Mouse (Mus musculus) brain, adult 10 weeks (tissue): Measurements from ENCODE around the gene Styxl1. TPM values are rescaled to one million over a fixed set of nuclear protein-coding genes. Genes with fewer than 3 reads are reported as not detected.

Experiments
- polyA plus RNA-seq: library from polyadenylated mRNA; stranded (reverse); fragments of 350-450 nt; fragmentation: Illumina TruSeq; extraction: RNeasy Lipid Tissue Mini Kit (QIAGEN cat#74804); gene quantifications from one replicate; pipeline ENCODE4 v1.2.3, GENCODE M21; 2015; ENCODE audit warnings: low read depth, low replicate concordance

The Styxl1 gene
- 0.51 TPM for polyA plus RNA-seq

DNA sequence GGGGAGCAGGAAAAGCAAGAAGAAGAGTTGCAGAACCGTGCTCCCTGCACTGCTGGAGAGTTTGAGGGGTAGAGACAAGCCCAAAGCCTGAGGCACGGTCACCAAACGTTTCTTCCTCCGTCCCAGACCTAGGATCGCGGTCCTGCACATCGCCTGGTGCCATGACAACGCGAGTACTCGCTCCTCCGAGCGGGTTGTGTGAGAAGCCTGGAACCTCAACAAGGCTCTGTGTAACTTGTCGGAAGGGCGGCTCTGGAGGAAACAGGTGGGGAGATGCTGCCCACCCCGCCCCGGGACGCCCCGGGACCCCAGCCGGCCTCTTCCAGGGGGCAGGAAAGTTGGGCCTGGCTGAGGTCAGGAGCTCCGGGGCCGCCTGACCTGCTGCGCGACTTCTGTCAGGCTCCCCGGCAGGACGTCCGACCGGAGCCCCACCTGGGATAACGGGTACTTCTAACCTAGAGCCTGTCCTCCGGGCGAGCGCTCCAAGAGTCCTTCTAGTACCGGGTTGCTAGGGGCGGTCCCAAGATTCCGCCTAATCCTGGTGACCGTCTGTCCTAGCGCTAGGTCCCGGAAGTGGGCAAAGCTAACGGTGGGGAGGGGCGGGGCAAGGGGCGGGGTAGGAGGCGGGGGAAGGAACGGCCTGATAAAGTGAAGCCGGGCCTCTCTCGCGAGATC lies at the start of gene Styxl1:
Gene Styxl1, minus strand, starts transcription at position 590 of the 675 bp plus-strand sequence.

GRCm38 (mm10) chr5:135806555-135807262 lies 28.5 kb upstream of the Styxl1 start, which contains the start of gene Srrm3:
TSS of gene Srrm3 (plus strand) at chr5:135806890.

GRCm38 (mm10) chr5:135778471-135779445 lies 573 bp upstream of the Styxl1 start, which contains the start of gene Mdh2:
TSS of gene Mdh2 (plus strand) at chr5:135778480.

GRCm38 (mm10) chr5:135743741-135744609 lies 34.2 kb downstream of the Styxl1 start, which contains the start of gene Tmem120a:
TSS of gene Tmem120a (minus strand) at chr5:135744448.

Other genes with a start within 250 kb of the Styxl1 start
- 26.4 TPM for gene Hip1, start 233.3 kb downstream of the Styxl1 start, polyA plus RNA-seq
- gene Ccl26, start 214.8 kb downstream of the Styxl1 start, polyA plus RNA-seq, result not detected
- gene Ccl24, start 205.3 kb downstream of the Styxl1 start, polyA plus RNA-seq, result 0.70 TPM
- gene Rhbdd2, start 145.8 kb downstream of the Styxl1 start, polyA plus RNA-seq, result 63.0 TPM
- 60.6 TPM for gene Por, start 108.4 kb downstream of the Styxl1 start, polyA plus RNA-seq
- 25.0 TPM for gene Tmem120a, start 33.9 kb downstream of the Styxl1 start, polyA plus RNA-seq
- 526 TPM for gene Mdh2, start 95 bp upstream of the Styxl1 start, polyA plus RNA-seq
- gene Srrm3, start 28.5 kb upstream of the Styxl1 start, polyA plus RNA-seq, result 41.7 TPM
- 19.2 TPM for gene Hspb1, start 109.5 kb upstream of the Styxl1 start, polyA plus RNA-seq
- gene Ywhag, start 156.2 kb upstream of the Styxl1 start, polyA plus RNA-seq, result 750 TPM
- 1.6 TPM for gene Ssc4d, start 196.1 kb upstream of the Styxl1 start, polyA plus RNA-seq
- not detected for gene Zp3, start 201.7 kb upstream of the Styxl1 start, polyA plus RNA-seq
- 6.4 TPM for gene Dtx2, start 216.4 kb upstream of the Styxl1 start, polyA plus RNA-seq